Mouse (Mus musculus) forebrain, embryonic 10.5 days (tissue): Measurements from ENCODE around the gene Fbxl19. TPM values are rescaled to one million over a fixed set of nuclear protein-coding genes. Genes with fewer than 3 reads are reported as not detected.

Experiments used
- DNase-seq: peaks from one replicate; pipeline ENCODE4 v3.0.0-alpha.2; 2017; ENCODE audit warnings: low spot score; ENCODE audit errors: extremely low spot score
- H3K27ac ChIP-seq: fragments of 300-500 bp; sonication (generic); 2 replicates; pipeline ENCODE4 v1.5.1; 2016; ENCODE audit warnings: mild to moderate bottlenecking
- H3K27me3 ChIP-seq: fragments of 300-500 bp; sonication (generic); 2 replicates; pipeline ENCODE4 v1.6.1; 2016; ENCODE audit warnings: mild to moderate bottlenecking; ENCODE audit not compliant: poor library complexity, severe bottlenecking
- H3K36me3 ChIP-seq: fragments of 300-500 bp; sonication (generic); replicated peaks from 2 replicates; pipeline ENCODE4 v1.6.1; 2016; ENCODE audit warnings: mild to moderate bottlenecking, moderate library complexity
- H3K4me1 ChIP-seq: fragments of 300-500 bp; sonication (generic); 2 replicates; pipeline ENCODE4 v1.6.1; 2016
- H3K4me3 ChIP-seq: fragments of 300-500 bp; sonication (generic); 2 replicates; pipeline ENCODE4 v1.5.1; 2016; ENCODE audit warnings: mild to moderate bottlenecking, moderate library complexity
- H3K9me3 ChIP-seq: fragments of 300-500 bp; sonication (generic); 2 replicates; pipeline ENCODE4 v1.6.1; 2016; ENCODE audit warnings: mild to moderate bottlenecking, moderate library complexity
- WGBS: fragments of 180-500 bp; shearing (Covaris S2); methylation state at CpG from one replicate; pipeline ENCODE4 v1.1.7; 2016; 5-methylcytosine and 5-hydroxymethylcytosine counted together
- polyA plus RNA-seq: library from polyadenylated mRNA; unstranded; fragments of >200 nt; fragmentation: Nextera tagmentation; extraction: Ambion mirVana; gene quantifications from 2 replicates; pipeline ENCODE4 v1.2.1, GENCODE M21; 2016

The Fbxl19 gene
- polyA plus RNA-seq, 1 experiment from 2014 or later: 8.2 TPM

GRCm38 (mm10) chr7:127800435-127801009, 56.2 kb downstream of the Fbxl19 start, which contains the start of gene Hsd3b7:
Gene Hsd3b7 (plus strand): TSS chr7:127800604.
- Histone ChIP-seq H3K27ac (peak within 1 kb of the TSS; percentile 62; the same call in 1 of the 2 replicates), H3K9me3 (no peaks in the 10 kb centered on the region), H3K36me3 (peaks cover 83% of the 10 kb centered on the region), H3K4me3 (peak within 1 kb of the TSS; percentile 25), H3K4me1 (peaks cover 11% of the 10 kb centered on the region), H3K27me3 (no peaks in the 10 kb centered on the region)
- DNase-seq: peak; percentile 86
- 32% methylated on average over 6 of the region's 6 CpGs for WGBS

- 0 out of 2 replicates have a peak overlapping the region, but pooled peaks have one; percentile 62 for H3K27ac ChIP-seq
- H3K4me1 ChIP-seq: peaks cover 11% of the 10 kb centered on the region
- peaks cover 79% of the 10 kb centered on the region for H3K36me3 ChIP-seq
- H3K9me3 ChIP-seq: no peaks in the 10 kb centered on the region
- peak overlapping the region; percentile 25; the same call in 1 of the 2 replicates for H3K4me3 ChIP-seq
- 91% methylated on average over 8 of the region's 8 CpGs for WGBS
- no peak for DNase-seq
- H3K27me3 ChIP-seq: no peaks in the 10 kb centered on the region
Observed at GRCm38 (mm10) chr7:127801010-127801621, 56.8 kb downstream of the Fbxl19 start.

GRCm38 (mm10) chr7:127802313-127802712, 58.0 kb downstream of the Fbxl19 start:
- Histone ChIP-seq H3K36me3 (peaks cover 67% of the 10 kb centered on the region), H3K27ac (no peak overlapping the region), H3K4me1 (peaks cover 11% of the 10 kb centered on the region), H3K4me3 (no peak overlapping the region), H3K9me3 (no peaks in the 10 kb centered on the region), H3K27me3 (no peaks in the 10 kb centered on the region)
- WGBS: 93% methylated on average over 17 of the region's 17 CpGs
- DNase-seq: no peak

GRCm38 (mm10) chr7:127808821-127809220, 64.5 kb downstream of the Fbxl19 start:
- H3K27me3 ChIP-seq: no peaks in the 10 kb centered on the region
- no peak overlapping the region for H3K27ac ChIP-seq
- 72% methylated on average over 5 of the region's 5 CpGs for WGBS
- no peaks in the 10 kb centered on the region for H3K9me3 ChIP-seq
- H3K4me1 ChIP-seq: no peaks in the 10 kb centered on the region
- no peak overlapping the region for H3K4me3 ChIP-seq
- peaks cover 47% of the 10 kb centered on the region for H3K36me3 ChIP-seq
- DNase-seq: no peak

GRCm38 (mm10) chr7:127809846-127810245, 65.5 kb downstream of the Fbxl19 start:
- Histone ChIP-seq H3K4me1 (no peaks in the 10 kb centered on the region), H3K27me3 (no peaks in the 10 kb centered on the region), H3K9me3 (no peaks in the 10 kb centered on the region), H3K27ac (no peak overlapping the region), H3K36me3 (peaks cover 52% of the 10 kb centered on the region), H3K4me3 (no peak overlapping the region)
- no peak for DNase-seq
- WGBS: 94% methylated on average over 1 of the region's 1 CpGs

GRCm38 (mm10) chr7:127810650-127811049, 66.3 kb downstream of the Fbxl19 start:
- no peak for DNase-seq
- Histone ChIP-seq H3K27ac (no peak overlapping the region), H3K9me3 (no peaks in the 10 kb centered on the region), H3K27me3 (no peaks in the 10 kb centered on the region), H3K36me3 (peaks cover 53% of the 10 kb centered on the region), H3K4me3 (no peak overlapping the region), H3K4me1 (no peaks in the 10 kb centered on the region)
- WGBS: 80% methylated on average over 10 of the region's 10 CpGs

- no peak for DNase-seq
- peaks cover 56% of the 10 kb centered on the region for H3K36me3 ChIP-seq
- H3K27me3 ChIP-seq: no peaks in the 10 kb centered on the region
- H3K9me3 ChIP-seq: no peaks in the 10 kb centered on the region
- no peak overlapping the region for H3K27ac ChIP-seq
- 0 out of 2 replicates have a peak, but pooled peaks cover 5% of the 10 kb centered on the region for H3K4me1 ChIP-seq
- no peak overlapping the region for H3K4me3 ChIP-seq
- 84% methylated on average over 4 of the region's 4 CpGs for WGBS
Observed at GRCm38 (mm10) chr7:127811240-127811639, 66.9 kb downstream of the Fbxl19 start.

GRCm38 (mm10) chr7:127812292-127812691, 67.9 kb downstream of the Fbxl19 start:
- no peaks in the 10 kb centered on the region for H3K9me3 ChIP-seq
- WGBS: 93% methylated on average over 3 of the region's 3 CpGs
- H3K27ac ChIP-seq: no peak overlapping the region
- 0 out of 2 replicates have a peak, but pooled peaks cover 7% of the 10 kb centered on the region for H3K4me1 ChIP-seq
- H3K27me3 ChIP-seq: no peaks in the 10 kb centered on the region
- DNase-seq: no peak
- H3K36me3 ChIP-seq: peaks cover 56% of the 10 kb centered on the region
- no peak overlapping the region for H3K4me3 ChIP-seq

- 0 out of 2 replicates have a peak, but pooled peaks cover 7% of the 10 kb centered on the region for H3K4me1 ChIP-seq
- peaks cover 59% of the 10 kb centered on the region for H3K36me3 ChIP-seq
- DNase-seq: no peak
- 95% methylated on average over 4 of the region's 4 CpGs for WGBS
- H3K4me3 ChIP-seq: no peak overlapping the region
- H3K27me3 ChIP-seq: no peaks in the 10 kb centered on the region
- H3K9me3 ChIP-seq: no peaks in the 10 kb centered on the region
- no peak overlapping the region for H3K27ac ChIP-seq
Observed at GRCm38 (mm10) chr7:127813821-127814220, 69.5 kb downstream of the Fbxl19 start.

GRCm38 (mm10) chr7:127814241-127814921, 70.0 kb downstream of the Fbxl19 start:
- DNase-seq: no peak
- Histone ChIP-seq H3K36me3 (peaks cover 59% of the 10 kb centered on the region), H3K4me3 (no peak overlapping the region), H3K27ac (no peak overlapping the region), H3K9me3 (no peaks in the 10 kb centered on the region), H3K4me1 (0 out of 2 replicates have a peak, but pooled peaks cover 7% of the 10 kb centered on the region), H3K27me3 (no peaks in the 10 kb centered on the region)
- WGBS: 92% methylated on average over 19 of the region's 19 CpGs

- H3K27me3 ChIP-seq: no peaks in the 10 kb centered on the region
- 0 out of 2 replicates have a peak, but pooled peaks cover 7% of the 10 kb centered on the region for H3K4me1 ChIP-seq
- 96% methylated on average over 15 of the region's 15 CpGs for WGBS
- H3K27ac ChIP-seq: no peak overlapping the region
- H3K36me3 ChIP-seq: peaks cover 52% of the 10 kb centered on the region
- H3K9me3 ChIP-seq: no peaks in the 10 kb centered on the region
- no peak overlapping the region for H3K4me3 ChIP-seq
- DNase-seq: no peak
Observed at GRCm38 (mm10) chr7:127815116-127815665, 70.8 kb downstream of the Fbxl19 start.

GRCm38 (mm10) chr7:127815954-127816821, 71.8 kb downstream of the Fbxl19 start:
- H3K4me1 ChIP-seq: peaks cover 14% of the 10 kb centered on the region
- no peaks in the 10 kb centered on the region for H3K27me3 ChIP-seq
- 0 out of 2 replicates have a peak overlapping the region, but pooled peaks have one; percentile 44 for H3K27ac ChIP-seq
- no peak for DNase-seq
- no peak overlapping the region for H3K4me3 ChIP-seq
- H3K9me3 ChIP-seq: no peaks in the 10 kb centered on the region
- 77% methylated on average over 15 of the region's 15 CpGs for WGBS
- peaks cover 42% of the 10 kb centered on the region for H3K36me3 ChIP-seq
